Mouse (Mus musculus) limb, embryonic 12.5 days (tissue): ENCODE results near the gene Ppfibp1. TPM values are rescaled to one million over a fixed set of nuclear protein-coding genes. Genes with fewer than 3 reads are reported as not detected.

Source experiments
- ATAC-seq: fragments of 200-750 bp; cut with Nextera tagmentation; 2 replicates; pipeline ENCODE4 v1.8.0; 2017; ENCODE audit warnings: low read depth, moderate TSS enrichment; ENCODE audit not compliant: insufficient number of reproducible peaks, insufficient read depth, low FRiP score, low TSS enrichment
- H3K27ac ChIP-seq: fragments of 300-500 bp; sonication (generic); 2 replicates; pipeline ENCODE4 v1.5.1; 2016; ENCODE audit warnings: mild to moderate bottlenecking, moderate library complexity
- H3K27me3 ChIP-seq: fragments of 300-500 bp; sonication (generic); 2 replicates; pipeline ENCODE4 v1.6.1; 2016; ENCODE audit warnings: mild to moderate bottlenecking, moderate library complexity
- H3K36me3 ChIP-seq: fragments of 300-500 bp; sonication (generic); 2 replicates; pipeline ENCODE4 v1.6.1; 2016; ENCODE audit warnings: mild to moderate bottlenecking, moderate library complexity
- H3K4me1 ChIP-seq: fragments of 300-500 bp; sonication (generic); replicated peaks from 2 replicates; pipeline ENCODE4 v1.6.1; 2016
- H3K4me2 ChIP-seq: fragments of 300-500 bp; sonication (generic); 2 replicates; pipeline ENCODE4 v1.6.1; 2016; ENCODE audit warnings: mild to moderate bottlenecking, moderate library complexity
- H3K4me3 ChIP-seq: fragments of 300-500 bp; sonication (generic); replicated peaks from 2 replicates; pipeline ENCODE4 v1.5.1; 2016; ENCODE audit warnings: mild to moderate bottlenecking
- H3K9ac ChIP-seq: fragments of 300-500 bp; sonication (generic); replicated peaks from 2 replicates; pipeline ENCODE4 v1.6.1; 2016; ENCODE audit warnings: mild to moderate bottlenecking, moderate library complexity
- H3K9me3 ChIP-seq: fragments of 300-500 bp; sonication (generic); 2 replicates; pipeline ENCODE4 v1.6.1; 2016; ENCODE audit warnings: mild to moderate bottlenecking, moderate library complexity
- WGBS: fragments of 180-500 bp; shearing (Covaris S2); methylation state at CpG from one replicate; pipeline ENCODE4 v1.1.7; 2016; 5-methylcytosine and 5-hydroxymethylcytosine counted together
- polyA plus RNA-seq: library from polyadenylated mRNA; unstranded; fragments of >200 nt; fragmentation: Nextera tagmentation; extraction: Ambion mirVana; gene quantifications from 2 replicates; pipeline ENCODE4 v1.2.1, GENCODE M21; 2016

Gene Ppfibp1
- polyA plus RNA-seq, 1 experiment from 2014 or later = 61.0 TPM

DNA sequence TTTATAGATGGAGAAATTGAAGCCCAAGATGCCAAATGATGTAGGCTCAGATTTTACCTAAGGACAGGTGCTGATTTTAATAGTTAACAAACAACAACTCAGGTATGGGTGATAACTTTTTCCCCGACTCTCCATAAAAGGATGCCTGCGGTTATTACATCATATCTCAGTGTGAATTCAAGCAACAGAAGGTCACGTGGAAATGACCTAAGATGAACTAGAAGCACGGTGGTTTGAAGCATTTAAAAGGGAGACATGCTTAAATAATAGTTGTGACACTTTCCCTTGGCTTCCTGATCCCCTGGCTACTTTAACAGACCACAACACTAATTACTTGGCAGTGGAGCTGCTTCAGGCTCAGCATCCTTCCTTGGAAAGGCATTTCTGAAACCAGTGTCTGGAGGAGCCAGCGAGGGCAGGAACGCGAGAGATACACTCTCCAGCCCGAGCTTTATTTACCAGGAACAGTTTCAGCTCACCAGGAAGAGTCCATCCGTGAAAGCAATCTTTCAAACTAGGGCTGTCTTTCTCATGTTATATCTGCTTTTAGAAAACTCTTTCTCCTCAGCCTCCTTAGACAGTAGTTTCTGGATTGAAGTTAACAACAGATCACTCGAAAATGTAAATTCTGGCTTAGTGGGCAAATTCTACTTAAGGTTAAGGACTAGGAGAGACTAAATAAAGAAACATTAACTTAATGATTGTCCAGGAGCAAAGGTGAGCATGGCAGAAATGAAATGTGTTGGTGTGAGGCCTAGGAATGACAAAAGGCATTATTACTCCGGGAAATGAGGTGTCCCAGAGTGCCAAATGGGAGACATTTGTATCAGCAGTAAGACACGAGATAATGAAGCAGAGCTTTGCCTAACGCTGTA lies 6.2 kb upstream of the Ppfibp1 start:
- ATAC-seq = no peak
- H3K27ac ChIP-seq = no peak overlapping the region
- no peak overlapping the region for H3K9ac ChIP-seq
- no peaks in the 10 kb centered on the region for H3K27me3 ChIP-seq
- no peaks in the 10 kb centered on the region for H3K36me3 ChIP-seq
- H3K4me2 ChIP-seq = no peak overlapping the region
- peaks cover 37% of the 10 kb centered on the region for H3K4me1 ChIP-seq
- H3K9me3 ChIP-seq = peaks cover 4% of the 10 kb centered on the region
- 50% methylated on average over 13 of the region's 13 CpGs for WGBS
- no peak overlapping the region for H3K4me3 ChIP-seq

DNA sequence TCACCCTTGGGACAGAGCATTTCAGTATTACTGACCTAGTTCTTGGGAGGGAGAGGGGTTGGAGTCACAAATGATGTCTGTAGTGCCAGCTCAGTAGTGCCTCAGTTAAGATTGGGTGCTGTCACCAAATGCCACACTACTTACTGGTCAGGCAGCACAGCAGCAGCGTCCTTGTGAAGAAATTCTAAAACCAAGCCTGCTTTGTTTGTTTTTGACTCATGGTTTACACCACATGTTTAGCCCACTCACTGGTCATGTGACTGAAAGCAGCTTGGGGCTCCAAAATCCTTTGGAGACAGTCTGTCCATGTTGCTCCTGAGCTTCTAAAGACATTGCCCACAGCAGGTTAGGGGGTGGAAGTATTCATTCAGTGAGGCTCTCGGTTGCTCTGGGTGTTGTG lies 4.9 kb upstream of the Ppfibp1 start:
- Histone ChIP-seq H3K27me3 (no peaks in the 10 kb centered on the region), H3K9me3 (no peaks in the 10 kb centered on the region), H3K4me1 (peaks cover 36% of the 10 kb centered on the region), H3K4me2 (no peak overlapping the region), H3K4me3 (no peak overlapping the region), H3K9ac (no peak overlapping the region), H3K27ac (no peak overlapping the region), H3K36me3 (no peaks in the 10 kb centered on the region)
- no peak for ATAC-seq
- WGBS = 56% methylated on average over 2 of the region's 2 CpGs

DNA sequence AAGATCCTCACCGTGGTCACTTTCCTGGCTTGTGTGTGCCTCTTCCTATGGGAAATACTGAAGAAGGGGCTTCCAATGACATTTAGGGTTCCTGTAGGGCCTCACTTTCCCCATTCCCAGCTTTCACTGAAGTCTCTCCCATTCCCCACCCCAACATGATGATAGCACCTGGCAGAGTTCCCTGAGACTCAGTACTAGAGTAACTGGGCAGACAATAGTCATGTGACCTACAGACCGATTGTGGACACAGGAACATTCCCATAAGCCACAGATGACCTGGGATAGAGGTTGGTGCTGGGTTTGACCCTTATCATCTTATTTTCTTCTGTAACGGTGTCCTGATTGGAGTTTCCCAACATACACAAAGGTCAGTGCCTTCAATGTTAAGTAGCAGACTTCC lies 4.1 kb upstream of the Ppfibp1 start:
- Histone ChIP-seq H3K4me2 (no peak overlapping the region), H3K27me3 (no peaks in the 10 kb centered on the region), H3K4me3 (no peak overlapping the region), H3K9ac (no peak overlapping the region), H3K9me3 (no peaks in the 10 kb centered on the region), H3K36me3 (no peaks in the 10 kb centered on the region), H3K4me1 (peaks cover 32% of the 10 kb centered on the region), H3K27ac (no peak overlapping the region)
- ATAC-seq = no peak
- WGBS = 91% methylated on average over 3 of the region's 3 CpGs

DNA sequence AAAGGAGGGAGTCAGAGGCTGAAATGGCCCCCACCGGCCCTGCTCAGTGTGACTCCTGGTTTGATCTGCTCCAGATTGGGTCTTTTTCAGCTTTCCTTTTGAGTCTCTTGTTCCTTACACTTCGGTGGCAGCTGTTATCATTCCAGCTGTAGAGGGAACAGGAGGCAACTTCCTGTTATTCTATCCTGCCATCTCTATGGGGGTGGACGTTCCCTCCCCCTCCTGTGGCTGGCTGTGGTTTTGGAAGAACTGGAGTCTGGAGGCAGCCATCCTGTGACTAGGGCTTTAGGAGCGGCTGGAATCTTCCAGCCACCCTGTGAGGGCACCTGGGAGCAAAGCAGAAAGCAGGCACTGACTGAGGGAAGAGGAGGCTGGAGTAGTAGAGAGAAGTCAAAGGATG lies 3.4 kb upstream of the Ppfibp1 start:
- no peak overlapping the region for H3K4me3 ChIP-seq
- H3K9ac ChIP-seq = no peak overlapping the region
- peaks cover 31% of the 10 kb centered on the region for H3K4me1 ChIP-seq
- 24% methylated on average over 4 of the region's 4 CpGs for WGBS
- H3K27ac ChIP-seq = no peak overlapping the region
- no peak for ATAC-seq
- H3K9me3 ChIP-seq = no peaks in the 10 kb centered on the region
- no peaks in the 10 kb centered on the region for H3K27me3 ChIP-seq
- no peak overlapping the region for H3K4me2 ChIP-seq
- no peaks in the 10 kb centered on the region for H3K36me3 ChIP-seq

DNA sequence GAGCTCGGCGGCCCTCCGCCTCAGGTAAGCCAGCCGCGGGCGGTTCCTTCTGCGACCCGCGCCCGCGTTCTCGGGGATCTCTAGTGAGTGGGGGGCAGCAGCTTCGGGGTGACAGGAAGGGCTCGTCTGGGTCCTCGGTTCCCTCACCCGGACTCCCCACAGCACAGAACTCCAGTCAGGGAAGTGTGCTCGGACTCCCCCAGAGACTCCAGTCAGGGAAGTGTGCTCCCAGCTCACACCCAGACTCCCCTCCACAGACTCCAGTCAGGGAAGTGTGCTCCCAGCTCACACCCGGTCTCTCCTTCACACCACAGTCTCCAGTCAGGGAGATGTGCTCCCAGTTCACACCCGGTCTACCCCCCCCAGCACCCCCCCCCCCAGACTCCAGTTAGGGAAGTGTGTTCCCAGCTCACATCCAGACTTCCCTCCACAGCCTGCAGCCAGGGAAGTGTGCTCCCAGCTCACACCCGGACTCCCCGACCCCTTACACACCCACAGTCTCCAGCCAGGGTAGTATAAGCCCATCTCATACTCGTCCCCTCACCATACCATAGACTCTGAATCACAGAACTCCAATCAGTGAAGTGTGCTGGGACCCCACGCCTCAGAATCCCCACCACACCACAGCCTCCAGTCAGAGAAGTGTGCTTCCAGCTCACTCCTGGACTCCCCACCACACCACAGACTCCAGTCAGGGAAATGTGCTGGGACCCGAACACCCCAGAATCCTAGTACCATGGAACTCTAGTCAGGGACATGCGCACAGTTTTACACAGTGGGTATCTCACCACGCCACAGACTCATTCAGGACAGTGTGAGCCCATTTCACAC lies 588 bp downstream of the Ppfibp1 start:
- no peaks in the 10 kb centered on the region for H3K27me3 ChIP-seq
- H3K4me3 ChIP-seq = peak overlapping the region; percentile 81
- no peaks in the 10 kb centered on the region for H3K9me3 ChIP-seq
- H3K27ac ChIP-seq = peak overlapping the region; percentile 79; the same call in 1 of the 2 replicates
- H3K4me1 ChIP-seq = peaks cover 47% of the 10 kb centered on the region
- 6% methylated on average over 26 of the region's 26 CpGs for WGBS
- peak overlapping the region; percentile 86 for H3K9ac ChIP-seq
- peak; percentile 65 for ATAC-seq
- H3K36me3 ChIP-seq = no peaks in the 10 kb centered on the region
- peak overlapping the region; percentile 75 for H3K4me2 ChIP-seq

DNA sequence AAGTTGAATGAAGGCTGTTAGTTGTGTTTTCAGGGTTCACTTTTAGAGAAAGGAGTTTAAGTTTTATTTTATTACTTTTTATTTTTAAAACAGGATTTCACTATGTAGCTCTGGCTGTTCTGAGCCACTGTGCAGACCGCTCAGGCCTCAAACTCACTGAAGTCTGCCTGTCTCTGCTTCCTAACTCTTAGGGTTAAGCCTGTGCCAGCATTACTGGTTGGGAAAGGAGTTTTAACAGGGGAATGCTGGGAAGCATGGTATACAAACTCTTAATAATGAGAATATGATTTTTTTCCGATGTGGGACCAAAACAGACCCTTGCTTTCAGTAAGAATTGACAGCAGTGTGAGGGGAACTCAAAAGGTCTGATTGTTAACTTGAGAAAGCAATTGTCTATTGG lies 1.9 kb downstream of the Ppfibp1 start:
- Histone ChIP-seq H3K27me3 (no peaks in the 10 kb centered on the region), H3K9me3 (no peaks in the 10 kb centered on the region), H3K4me2 (peak overlapping the region; percentile 75), H3K27ac (peak overlapping the region; percentile 7), H3K36me3 (no peaks in the 10 kb centered on the region), H3K4me1 (peaks cover 40% of the 10 kb centered on the region), H3K4me3 (peak overlapping the region; percentile 81), H3K9ac (0 out of 2 replicates have a peak overlapping the region, but pooled peaks have one; percentile 18)
- 66% methylated on average over 2 of the region's 2 CpGs for WGBS
- no peak for ATAC-seq

DNA sequence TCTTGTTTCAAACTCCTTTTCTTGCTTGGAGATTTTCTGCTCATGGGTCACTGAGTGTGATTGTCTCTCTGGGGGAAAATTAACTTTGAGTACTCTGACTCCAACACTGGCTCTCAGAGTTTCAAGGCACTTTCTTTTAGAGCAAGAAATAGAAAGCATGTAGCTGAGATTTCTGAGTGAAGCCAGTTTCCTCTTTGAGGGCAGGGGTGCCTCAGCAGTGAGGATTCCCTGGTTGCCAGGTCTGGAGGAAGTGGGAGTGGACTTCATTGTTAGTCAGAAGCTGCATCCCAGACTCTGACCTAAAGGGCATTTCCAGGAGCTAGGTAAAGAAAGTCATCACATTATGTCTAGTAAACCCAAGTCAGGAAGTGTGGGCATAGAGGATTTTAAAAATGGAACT lies 2.3 kb downstream of the Ppfibp1 start:
- Histone ChIP-seq H3K4me1 (peaks cover 40% of the 10 kb centered on the region), H3K36me3 (no peaks in the 10 kb centered on the region), H3K9me3 (no peaks in the 10 kb centered on the region), H3K4me2 (peak overlapping the region; percentile 75), H3K9ac (no peak overlapping the region), H3K27ac (peak overlapping the region; percentile 7), H3K4me3 (peak overlapping the region; percentile 81), H3K27me3 (no peaks in the 10 kb centered on the region)
- ATAC-seq = no peak

DNA sequence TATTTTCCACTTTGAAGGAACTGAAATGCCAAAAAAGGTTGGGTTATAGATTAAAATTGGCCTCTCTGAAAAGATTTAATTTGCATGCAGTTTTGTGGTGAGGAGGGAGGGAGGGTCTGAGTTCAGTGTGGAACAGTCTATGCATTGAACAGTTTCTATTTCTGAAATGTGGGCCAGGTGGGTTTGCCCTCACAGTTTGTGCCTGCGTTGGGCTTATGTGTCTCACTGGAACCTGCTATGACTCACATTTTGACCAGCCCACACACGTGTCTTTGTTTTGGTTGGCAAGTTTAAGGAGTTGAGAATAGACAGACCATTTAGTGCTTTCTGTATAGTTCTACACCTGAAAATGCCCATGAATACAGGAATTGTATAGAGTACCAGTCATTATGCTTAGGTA lies 5.6 kb downstream of the Ppfibp1 start:
- 62% methylated on average over 2 of the region's 2 CpGs for WGBS
- H3K27ac ChIP-seq = 0 out of 2 replicates have a peak overlapping the region, but pooled peaks have one; percentile 24
- no peak overlapping the region for H3K9ac ChIP-seq
- no peak overlapping the region for H3K4me3 ChIP-seq
- H3K36me3 ChIP-seq = no peaks in the 10 kb centered on the region
- no peak overlapping the region for H3K4me2 ChIP-seq
- peaks cover 30% of the 10 kb centered on the region for H3K4me1 ChIP-seq
- H3K9me3 ChIP-seq = no peaks in the 10 kb centered on the region
- H3K27me3 ChIP-seq = no peaks in the 10 kb centered on the region
- ATAC-seq = peak; percentile 60; the same call in 1 of the 2 replicates

DNA sequence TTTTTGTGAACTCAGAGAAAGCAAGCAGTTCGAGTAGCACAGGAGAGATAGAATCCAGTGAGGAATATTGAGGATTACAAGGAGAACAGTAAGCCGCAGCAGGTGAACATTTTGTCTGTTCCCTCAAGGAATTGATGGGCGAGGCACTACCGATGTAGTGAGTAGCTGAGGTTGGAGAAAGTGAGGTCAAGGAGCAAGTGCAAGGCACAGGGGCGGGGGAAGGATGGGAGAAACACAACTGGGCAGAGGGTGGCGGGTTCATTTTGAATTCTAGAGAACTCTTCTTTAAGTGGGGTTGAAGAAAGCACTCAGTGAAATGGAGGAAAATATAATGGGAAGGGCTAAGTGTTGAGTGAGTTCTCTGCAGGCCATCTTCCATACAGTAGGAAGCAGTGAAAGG lies 10.4 kb downstream of the Ppfibp1 start:
- Histone ChIP-seq H3K4me2 (no peak overlapping the region), H3K9ac (no peak overlapping the region), H3K4me3 (no peak overlapping the region), H3K27me3 (no peaks in the 10 kb centered on the region), H3K27ac (peak overlapping the region; percentile 5; the same call in 1 of the 2 replicates), H3K4me1 (peaks cover 4% of the 10 kb centered on the region; the same call in 1 of the 2 replicates), H3K36me3 (peaks cover 3% of the 10 kb centered on the region; the same call in 1 of the 2 replicates), H3K9me3 (no peaks in the 10 kb centered on the region)
- WGBS = 85% methylated on average over 6 of the region's 6 CpGs
- ATAC-seq = no peak

DNA sequence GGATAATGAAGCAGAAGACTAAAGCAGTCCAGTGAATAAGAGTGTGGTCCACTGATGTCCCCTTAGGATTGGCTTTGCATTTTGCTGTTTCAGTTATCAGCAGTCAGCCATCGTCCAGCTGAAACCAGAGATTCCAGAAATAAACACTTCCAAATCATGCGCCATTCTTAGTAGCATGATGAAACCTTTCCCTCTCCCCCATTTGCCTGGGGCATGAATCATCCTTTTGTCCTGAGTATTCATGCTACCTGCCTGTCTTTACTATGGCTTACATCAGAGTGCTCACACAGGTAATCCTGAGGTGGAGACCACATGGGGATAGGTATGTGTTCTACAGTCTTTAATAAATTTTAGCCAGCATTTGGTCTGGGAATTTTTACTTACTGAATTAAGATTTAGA lies 11.4 kb downstream of the Ppfibp1 start:
- H3K36me3 ChIP-seq = peaks cover 3% of the 10 kb centered on the region; the same call in 1 of the 2 replicates
- H3K9me3 ChIP-seq = no peaks in the 10 kb centered on the region
- H3K9ac ChIP-seq = no peak overlapping the region
- H3K4me1 ChIP-seq = peaks cover 4% of the 10 kb centered on the region; the same call in 1 of the 2 replicates
- no peak overlapping the region for H3K4me3 ChIP-seq
- ATAC-seq = no peak
- H3K4me2 ChIP-seq = no peak overlapping the region
- H3K27ac ChIP-seq = no peak overlapping the region
- no peaks in the 10 kb centered on the region for H3K27me3 ChIP-seq
- WGBS = 77% methylated on average over 2 of the region's 2 CpGs

DNA sequence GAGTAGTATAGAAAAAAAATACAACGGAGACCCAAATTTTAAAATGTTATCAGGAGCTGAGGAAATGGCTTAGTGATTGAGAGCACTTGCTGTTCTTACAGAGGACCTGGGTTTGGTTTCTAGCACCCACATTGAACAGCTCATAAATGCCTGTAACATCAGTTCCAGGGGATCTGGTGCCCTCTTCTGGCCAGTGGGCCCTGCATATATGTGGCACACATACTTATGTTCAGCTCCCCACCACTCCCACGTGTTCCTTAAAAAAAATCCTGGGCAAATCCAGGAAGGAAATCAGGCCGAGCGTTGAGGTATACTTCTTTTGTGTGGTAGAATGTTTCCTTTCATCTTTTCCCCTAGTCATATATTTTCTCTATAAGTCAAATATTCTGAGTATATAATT lies 13.6 kb downstream of the Ppfibp1 start:
- ATAC-seq = no peak
- Histone ChIP-seq H3K4me1 (peaks cover 6% of the 10 kb centered on the region; the same call in 1 of the 2 replicates), H3K27ac (no peak overlapping the region), H3K36me3 (peaks cover 3% of the 10 kb centered on the region; the same call in 1 of the 2 replicates), H3K4me3 (no peak overlapping the region), H3K27me3 (no peaks in the 10 kb centered on the region), H3K9ac (no peak overlapping the region), H3K4me2 (no peak overlapping the region), H3K9me3 (no peaks in the 10 kb centered on the region)
- WGBS = 90% methylated on average over 4 of the region's 4 CpGs
